Mouse (Mus musculus) forebrain, embryonic 11.5 days (tissue): ENCODE data around the gene Kcnab1. TPM values are rescaled to one million over a fixed set of nuclear protein-coding genes. Genes with fewer than 3 reads are reported as not detected.

Experiments used
- ATAC-seq: fragments of 200-750 bp; cut with Nextera tagmentation; replicated peaks from 2 replicates; pipeline ENCODE4 v1.8.0; 2017; ENCODE audit warnings: moderate TSS enrichment; ENCODE audit not compliant: low FRiP score
- DNase-seq: peaks from one replicate; pipeline ENCODE4 v3.0.0-alpha.2; 2017; ENCODE audit warnings: low spot score
- H3K27ac ChIP-seq: fragments of 300-500 bp; sonication (generic); 2 replicates; pipeline ENCODE4 v1.5.1; 2014; ENCODE audit warnings: low read depth, low read length
- H3K27me3 ChIP-seq: fragments of 300-500 bp; sonication (generic); 2 replicates; pipeline ENCODE4 v1.6.1; 2014; ENCODE audit warnings: mild to moderate bottlenecking, low read length, mixed read lengths; ENCODE audit not compliant: control insufficient read depth, insufficient read depth
- H3K36me3 ChIP-seq: fragments of 300-500 bp; sonication (generic); 2 replicates; pipeline ENCODE4 v1.6.1; 2014; ENCODE audit warnings: mild to moderate bottlenecking, low read length, moderate library complexity, mixed read lengths; ENCODE audit not compliant: control insufficient read depth, insufficient read depth
- H3K4me1 ChIP-seq: fragments of 300-500 bp; sonication (generic); replicated peaks from 2 replicates; pipeline ENCODE4 v1.6.1; 2014; ENCODE audit warnings: low read length, mixed read lengths; ENCODE audit not compliant: control insufficient read depth, insufficient read depth
- H3K4me2 ChIP-seq: fragments of 300-500 bp; sonication (generic); 2 replicates; pipeline ENCODE4 v1.6.1; 2014; ENCODE audit warnings: low read depth, mild to moderate bottlenecking, low read length, moderate library complexity, mixed read lengths; ENCODE audit not compliant: severe bottlenecking
- H3K4me3 ChIP-seq: fragments of 300-500 bp; sonication (generic); 2 replicates; pipeline ENCODE4 v1.5.1; 2014; ENCODE audit warnings: low read depth, low read length
- H3K9ac ChIP-seq: fragments of 300-500 bp; sonication (generic); 2 replicates; pipeline ENCODE4 v1.6.1; 2014; ENCODE audit warnings: low read length
- H3K9me3 ChIP-seq: fragments of 300-500 bp; sonication (generic); 2 replicates; pipeline ENCODE4 v1.6.1; 2016; ENCODE audit warnings: low read length, mixed read lengths; ENCODE audit not compliant: control insufficient read depth
- WGBS: fragments of 180-500 bp; shearing (Covaris S2); extraction: QIAGEN DNeasy Blood & Tissue Kit; methylation state at CpG from one replicate; pipeline ENCODE4 v1.1.7; 2014; 5-methylcytosine and 5-hydroxymethylcytosine counted together
- polyA plus RNA-seq: library from polyadenylated mRNA; unstranded; fragments of >200 nt; fragmentation: Nextera tagmentation; extraction: Ambion mirVana; gene quantifications from 2 replicates; pipeline ENCODE4 v1.2.1, GENCODE M21; 2014

The Kcnab1 gene
- polyA plus RNA-seq, 1 experiment from 2014 or later = 2.3 TPM

- Histone ChIP-seq H3K9me3 (no peaks in the 10 kb centered on the region), H3K4me2 (no peak overlapping the region), H3K4me1 (no peaks in the 10 kb centered on the region), H3K36me3 (no peaks in the 10 kb centered on the region), H3K4me3 (no peak overlapping the region), H3K27me3 (no peaks in the 10 kb centered on the region), H3K27ac (no peak overlapping the region), H3K9ac (no peak overlapping the region)
- ATAC-seq = no peak
- 78% methylated on average over 6 of the region's 6 CpGs for WGBS
- no peak for DNase-seq
Observed at GRCm38 (mm10) chr3:65315837-65316236, 206.7 kb downstream of the Kcnab1 start.

GRCm38 (mm10) chr3:65316738-65317137 lies 207.6 kb downstream of the Kcnab1 start:
- no peak for ATAC-seq
- Histone ChIP-seq H3K9ac (no peak overlapping the region), H3K27me3 (no peaks in the 10 kb centered on the region), H3K9me3 (no peaks in the 10 kb centered on the region), H3K4me3 (no peak overlapping the region), H3K4me2 (no peak overlapping the region), H3K36me3 (no peaks in the 10 kb centered on the region), H3K4me1 (no peaks in the 10 kb centered on the region), H3K27ac (no peak overlapping the region)
- no peak for DNase-seq

- no peak overlapping the region for H3K27ac ChIP-seq
- ATAC-seq (peak; percentile 42), DNase-seq (peak; percentile 65)
- no peak overlapping the region for H3K4me3 ChIP-seq
- H3K36me3 ChIP-seq = no peaks in the 10 kb centered on the region
- WGBS = 42% methylated on average over 10 of the region's 10 CpGs
- H3K27me3 ChIP-seq = no peaks in the 10 kb centered on the region
- no peak overlapping the region for H3K4me2 ChIP-seq
- H3K9ac ChIP-seq = no peak overlapping the region
- no peaks in the 10 kb centered on the region for H3K9me3 ChIP-seq
- no peaks in the 10 kb centered on the region for H3K4me1 ChIP-seq
Observed at GRCm38 (mm10) chr3:65317876-65318537, 208.8 kb downstream of the Kcnab1 start.

GRCm38 (mm10) chr3:65319248-65320008 lies 210.2 kb downstream of the Kcnab1 start:
- no peak overlapping the region for H3K9ac ChIP-seq
- H3K4me1 ChIP-seq = no peaks in the 10 kb centered on the region
- no peak overlapping the region for H3K4me3 ChIP-seq
- WGBS = 69% methylated on average over 7 of the region's 7 CpGs
- H3K36me3 ChIP-seq = no peaks in the 10 kb centered on the region
- no peak overlapping the region for H3K4me2 ChIP-seq
- ATAC-seq = no peak
- no peak overlapping the region for H3K27ac ChIP-seq
- H3K9me3 ChIP-seq = no peaks in the 10 kb centered on the region
- H3K27me3 ChIP-seq = no peaks in the 10 kb centered on the region
- no peak for DNase-seq

- no peaks in the 10 kb centered on the region for H3K36me3 ChIP-seq
- no peak overlapping the region for H3K9ac ChIP-seq
- H3K27me3 ChIP-seq = no peaks in the 10 kb centered on the region
- H3K9me3 ChIP-seq = no peaks in the 10 kb centered on the region
- ATAC-seq = no peak
- H3K4me3 ChIP-seq = no peak overlapping the region
- no peak for DNase-seq
- H3K4me1 ChIP-seq = no peaks in the 10 kb centered on the region
- H3K27ac ChIP-seq = no peak overlapping the region
- WGBS = 80% methylated on average over 4 of the region's 4 CpGs
- H3K4me2 ChIP-seq = no peak overlapping the region
Observed at GRCm38 (mm10) chr3:65320990-65321389, 211.8 kb downstream of the Kcnab1 start.

- no peaks in the 10 kb centered on the region for H3K4me1 ChIP-seq
- H3K4me2 ChIP-seq = no peak overlapping the region
- no peak overlapping the region for H3K9ac ChIP-seq
- H3K4me3 ChIP-seq = no peak overlapping the region
- no peak for ATAC-seq
- WGBS = 92% methylated on average over 14 of the region's 14 CpGs
- no peaks in the 10 kb centered on the region for H3K27me3 ChIP-seq
- no peak for DNase-seq
- no peak overlapping the region for H3K27ac ChIP-seq
- H3K9me3 ChIP-seq = no peaks in the 10 kb centered on the region
- no peaks in the 10 kb centered on the region for H3K36me3 ChIP-seq
Observed at GRCm38 (mm10) chr3:65321981-65322779, 213.0 kb downstream of the Kcnab1 start.

- Histone ChIP-seq H3K4me3 (no peak overlapping the region), H3K27ac (no peak overlapping the region), H3K4me1 (no peaks in the 10 kb centered on the region), H3K4me2 (no peak overlapping the region), H3K9me3 (no peaks in the 10 kb centered on the region), H3K9ac (no peak overlapping the region), H3K27me3 (no peaks in the 10 kb centered on the region), H3K36me3 (no peaks in the 10 kb centered on the region)
- no peak for DNase-seq
- ATAC-seq = no peak
- 76% methylated on average over 3 of the region's 3 CpGs for WGBS
Observed at GRCm38 (mm10) chr3:65325254-65325653, 216.1 kb downstream of the Kcnab1 start.

GRCm38 (mm10) chr3:65328814-65329213 lies 219.6 kb downstream of the Kcnab1 start:
- ATAC-seq = no peak
- no peak overlapping the region for H3K4me2 ChIP-seq
- H3K27ac ChIP-seq = no peak overlapping the region
- H3K4me1 ChIP-seq = no peaks in the 10 kb centered on the region
- no peaks in the 10 kb centered on the region for H3K27me3 ChIP-seq
- no peak overlapping the region for H3K4me3 ChIP-seq
- no peak overlapping the region for H3K9ac ChIP-seq
- no peaks in the 10 kb centered on the region for H3K36me3 ChIP-seq
- DNase-seq = no peak
- H3K9me3 ChIP-seq = no peaks in the 10 kb centered on the region
- WGBS = 85% methylated on average over 4 of the region's 4 CpGs
